Mouse (Mus musculus): ENCODE results near the gene Atrnl1. TPM values are rescaled to one million over a fixed set of nuclear protein-coding genes. Genes with fewer than 3 reads are reported as not detected.

Atrnl1 gene
- polyA plus RNA-seq, 1 experiment: 8.8 TPM

DNA sequence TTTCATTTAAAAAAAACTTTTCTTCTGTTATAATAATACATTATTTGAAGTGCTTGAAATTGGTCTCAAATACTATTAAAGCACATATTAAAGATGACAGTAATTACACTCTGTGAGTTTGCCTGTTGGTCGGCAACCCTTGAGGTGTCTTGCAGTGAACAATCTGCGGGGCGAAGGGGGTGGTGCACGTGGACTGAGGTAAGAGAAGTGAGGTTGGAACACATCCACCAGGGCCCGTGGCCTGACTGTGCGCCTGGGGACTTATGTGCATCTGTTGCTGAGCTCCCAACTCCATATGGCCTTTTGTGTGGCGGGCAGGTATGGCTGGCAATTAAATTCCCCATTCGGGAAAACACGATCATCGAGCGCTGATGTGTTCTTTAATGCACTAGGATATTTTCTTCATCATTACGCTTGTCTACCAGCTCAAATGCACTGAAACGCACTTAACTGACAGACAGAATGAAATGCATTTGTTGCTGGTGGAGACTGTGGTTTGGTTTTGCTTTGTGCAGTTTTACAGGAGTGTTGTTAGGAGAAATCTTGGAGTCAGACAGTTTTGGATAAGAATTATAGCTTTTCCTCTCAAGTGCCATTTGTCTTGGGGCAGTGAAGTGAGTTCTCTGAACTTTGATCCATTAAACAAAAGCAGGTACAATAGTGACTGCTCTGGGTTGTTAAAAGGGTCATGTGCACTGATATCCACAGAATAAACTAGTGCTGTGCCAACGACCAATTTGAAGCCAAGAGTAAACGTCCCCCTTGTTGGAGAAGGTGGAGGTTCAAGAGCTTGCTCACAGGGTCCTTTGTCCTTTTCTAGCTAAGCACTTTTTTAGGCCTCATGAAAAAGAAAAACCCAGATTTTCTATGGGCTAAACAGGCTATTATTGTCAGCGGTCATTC, 351.2 kb downstream of the Atrnl1 start:
- no peak overlapping the region for H3K27ac ChIP-seq (ENCODE audit: insufficient read depth, low read depth, low read length)

DNA sequence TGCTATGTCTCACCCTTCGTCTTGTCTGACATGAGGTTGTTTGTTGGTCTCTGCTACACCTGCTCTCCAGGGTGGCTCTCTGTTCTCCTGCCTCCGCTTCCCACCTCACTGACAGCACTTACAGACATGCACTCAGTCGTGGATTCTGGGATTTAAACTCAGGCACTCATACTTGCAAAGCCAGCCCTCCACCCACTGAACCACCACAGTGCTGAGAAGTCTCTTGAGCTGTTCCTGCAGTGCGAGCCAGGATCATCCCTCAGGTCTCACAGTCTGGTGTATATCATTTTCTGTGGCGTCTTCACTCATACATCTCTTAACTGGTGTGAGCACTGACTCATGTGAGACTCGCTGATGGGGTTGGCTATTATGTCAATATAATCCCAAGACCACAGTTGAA, 353.0 kb downstream of the Atrnl1 start:
- Histone ChIP-seq H3K4me1 (ENCODE audit: control insufficient read depth, insufficient read depth, low read length) (no peaks in the 10 kb centered on the region), H3K27ac (ENCODE audit: insufficient read depth, low read depth, low read length) (no peak overlapping the region), H3K4me3 (ENCODE audit: insufficient read depth, low read length) (no peak overlapping the region)
- TF ChIP-seq POLR2A (IDR thresholded peaks at IDR 0.05; ENCODE audit: borderline replicate concordance, low read depth, low read length): no peak
- no peak for TF ChIP-seq CTCF (IDR thresholded peaks at IDR 0.05; ENCODE audit: low read depth, low read length)

More for the DNA sequence above, 351.2 kb downstream of the Atrnl1 start:
- no peaks in the 10 kb centered on the region for H3K4me1 ChIP-seq (ENCODE audit: control insufficient read depth, insufficient read depth, low read length)
- no peak for TF ChIP-seq CTCF (IDR thresholded peaks at IDR 0.05; ENCODE audit: low read depth, low read length)
- no peak overlapping the region for H3K4me3 ChIP-seq (ENCODE audit: insufficient read depth, low read length)

DNA sequence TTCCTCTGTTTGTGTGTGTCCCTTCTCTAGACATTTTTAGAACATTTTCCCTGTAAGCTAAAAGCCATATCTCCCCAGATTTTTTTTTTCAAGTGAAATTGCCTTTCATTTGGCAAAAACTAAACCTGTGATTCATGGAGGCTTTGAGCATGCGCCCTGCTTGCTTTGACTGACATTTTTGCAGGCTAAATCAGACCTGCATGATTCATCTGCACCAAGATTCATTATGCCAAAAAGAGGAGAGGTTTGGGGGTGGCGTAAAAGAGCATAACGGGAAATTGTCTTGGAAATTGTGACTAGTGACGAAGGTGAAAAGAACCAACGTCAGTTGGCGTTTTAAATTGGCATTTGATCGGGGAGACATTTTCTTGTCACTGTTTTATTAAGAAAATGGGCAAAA, 358.9 kb downstream of the Atrnl1 start:
- peaks cover 3% of the 10 kb centered on the region; the same call in 1 of the 2 replicates for H3K4me1 ChIP-seq (ENCODE audit: control insufficient read depth, insufficient read depth, low read length)
- H3K27ac ChIP-seq (ENCODE audit: insufficient read depth, low read depth, low read length): no peak overlapping the region
- no peak overlapping the region for H3K4me3 ChIP-seq (ENCODE audit: insufficient read depth, low read length)
- TF ChIP-seq POLR2A (IDR thresholded peaks at IDR 0.05; ENCODE audit: borderline replicate concordance, low read depth, low read length): no peak
- no peak for TF ChIP-seq CTCF (IDR thresholded peaks at IDR 0.05; ENCODE audit: low read depth, low read length)

DNA sequence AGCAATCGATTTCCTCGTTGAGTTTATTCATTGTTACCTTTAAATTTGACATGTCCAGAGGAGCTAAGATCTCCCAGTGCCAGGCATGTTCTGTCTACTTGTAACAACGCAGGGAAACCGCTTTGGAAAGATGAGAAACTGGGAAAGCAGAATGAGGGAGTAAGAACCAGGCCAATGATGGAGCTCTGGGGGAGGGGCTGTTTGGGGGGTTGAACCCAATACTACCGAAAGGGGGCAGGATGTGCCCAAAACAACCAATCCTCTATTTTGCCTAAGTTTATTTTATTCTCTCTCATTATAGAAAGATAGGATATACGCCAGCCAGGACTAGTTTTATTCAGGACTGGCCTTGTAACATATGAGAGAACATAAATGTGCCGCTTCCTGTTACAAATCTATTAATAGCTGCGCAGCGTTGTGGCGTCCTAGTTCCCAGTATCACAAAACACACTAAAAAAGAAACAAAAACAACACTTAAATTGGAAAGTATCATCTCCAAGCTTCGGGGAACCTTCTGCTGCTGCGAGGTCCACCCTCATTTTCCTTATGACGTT, 359.6 kb downstream of the Atrnl1 start:
- H3K27ac ChIP-seq (ENCODE audit: insufficient read depth, low read depth, low read length): no peak overlapping the region
- H3K4me1 ChIP-seq (ENCODE audit: control insufficient read depth, insufficient read depth, low read length): peaks cover 3% of the 10 kb centered on the region; the same call in 1 of the 2 replicates
- no peak for TF ChIP-seq CTCF (IDR thresholded peaks at IDR 0.05; ENCODE audit: low read depth, low read length)
- TF ChIP-seq POLR2A (IDR thresholded peaks at IDR 0.05; ENCODE audit: borderline replicate concordance, low read depth, low read length): no peak
- H3K4me3 ChIP-seq (ENCODE audit: insufficient read depth, low read length): no peak overlapping the region

DNA sequence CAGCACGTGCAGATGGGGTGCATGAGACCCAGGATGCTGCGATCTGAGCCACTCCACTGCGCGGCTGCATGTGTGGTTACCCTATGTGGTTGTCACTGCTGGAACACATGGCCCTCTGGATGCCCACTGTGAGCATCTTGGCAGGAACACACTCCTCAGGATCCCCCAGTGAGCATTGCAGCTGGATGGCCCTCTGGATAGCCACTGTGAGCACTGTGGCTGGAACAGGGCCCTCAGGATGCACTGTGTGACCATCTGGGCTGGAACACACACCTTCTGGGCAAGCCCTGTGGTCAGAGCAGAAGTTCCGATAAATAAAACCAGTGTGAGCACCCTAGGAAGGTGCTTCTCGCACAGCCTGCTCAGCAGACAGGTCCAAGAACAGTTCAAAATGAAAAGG, 364.4 kb downstream of the Atrnl1 start:
- TF ChIP-seq POLR2A (IDR thresholded peaks at IDR 0.05; ENCODE audit: borderline replicate concordance, low read depth, low read length) (no peak), CTCF (IDR thresholded peaks at IDR 0.05; ENCODE audit: low read depth, low read length) (no peak)
- H3K4me1 ChIP-seq (ENCODE audit: control insufficient read depth, insufficient read depth, low read length): peaks cover 2% of the 10 kb centered on the region; the same call in 1 of the 2 replicates
- no peak overlapping the region for H3K4me3 ChIP-seq (ENCODE audit: insufficient read depth, low read length)
- no peak overlapping the region for H3K27ac ChIP-seq (ENCODE audit: insufficient read depth, low read depth, low read length)

DNA sequence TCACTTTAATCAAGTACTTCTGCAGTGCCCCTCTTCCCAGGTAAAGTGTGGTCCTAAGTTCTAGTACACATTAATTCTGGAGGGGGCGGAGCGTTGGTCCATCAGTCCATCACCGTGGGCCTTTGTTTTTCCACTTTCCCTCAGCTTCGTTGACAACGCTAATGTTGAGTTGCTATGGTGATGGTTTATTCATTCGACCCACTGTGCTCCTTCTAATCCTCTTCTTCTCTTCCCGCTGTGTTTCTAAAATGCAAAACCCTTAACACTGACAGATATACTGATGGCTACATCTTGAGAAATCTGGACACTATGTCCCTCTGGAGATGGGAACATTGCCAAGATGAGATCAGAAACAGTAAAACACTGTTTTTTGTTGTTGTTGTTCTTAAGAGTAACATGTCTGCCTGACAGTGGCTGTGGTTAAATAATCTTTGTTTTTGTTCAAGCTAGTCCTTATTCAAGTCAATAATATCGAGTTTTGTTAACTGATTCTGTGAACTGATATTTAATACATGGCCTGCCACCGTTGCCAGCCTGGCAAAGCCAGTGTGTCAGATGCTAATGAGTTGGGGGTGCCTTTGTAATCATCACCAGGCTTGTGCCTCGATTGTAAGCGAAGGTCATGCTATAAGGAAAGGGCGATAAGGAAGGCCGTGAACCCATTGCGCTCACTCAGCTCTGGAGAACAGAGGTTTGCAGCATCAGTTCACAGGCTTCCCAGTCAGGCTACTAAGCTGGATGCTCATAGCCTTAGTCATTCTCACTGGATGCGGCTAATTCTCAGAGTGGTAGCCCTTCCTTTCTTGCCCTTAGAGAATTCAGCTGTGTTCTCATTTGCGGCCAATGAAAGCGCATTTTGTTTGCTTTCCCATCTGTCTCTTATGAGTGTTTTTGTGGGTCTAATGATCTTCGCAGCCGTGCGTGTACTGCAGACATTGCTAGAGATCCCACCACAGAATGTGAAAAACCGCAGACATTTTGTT, 375.4 kb downstream of the Atrnl1 start:
- no peak overlapping the region for H3K4me3 ChIP-seq (ENCODE audit: insufficient read depth, low read length)
- no peaks in the 10 kb centered on the region for H3K4me1 ChIP-seq (ENCODE audit: control insufficient read depth, insufficient read depth, low read length)
- TF ChIP-seq POLR2A (IDR thresholded peaks at IDR 0.05; ENCODE audit: borderline replicate concordance, low read depth, low read length): no peak
- no peak for TF ChIP-seq CTCF (IDR thresholded peaks at IDR 0.05; ENCODE audit: low read depth, low read length)
- no peak overlapping the region for H3K27ac ChIP-seq (ENCODE audit: insufficient read depth, low read depth, low read length)

DNA sequence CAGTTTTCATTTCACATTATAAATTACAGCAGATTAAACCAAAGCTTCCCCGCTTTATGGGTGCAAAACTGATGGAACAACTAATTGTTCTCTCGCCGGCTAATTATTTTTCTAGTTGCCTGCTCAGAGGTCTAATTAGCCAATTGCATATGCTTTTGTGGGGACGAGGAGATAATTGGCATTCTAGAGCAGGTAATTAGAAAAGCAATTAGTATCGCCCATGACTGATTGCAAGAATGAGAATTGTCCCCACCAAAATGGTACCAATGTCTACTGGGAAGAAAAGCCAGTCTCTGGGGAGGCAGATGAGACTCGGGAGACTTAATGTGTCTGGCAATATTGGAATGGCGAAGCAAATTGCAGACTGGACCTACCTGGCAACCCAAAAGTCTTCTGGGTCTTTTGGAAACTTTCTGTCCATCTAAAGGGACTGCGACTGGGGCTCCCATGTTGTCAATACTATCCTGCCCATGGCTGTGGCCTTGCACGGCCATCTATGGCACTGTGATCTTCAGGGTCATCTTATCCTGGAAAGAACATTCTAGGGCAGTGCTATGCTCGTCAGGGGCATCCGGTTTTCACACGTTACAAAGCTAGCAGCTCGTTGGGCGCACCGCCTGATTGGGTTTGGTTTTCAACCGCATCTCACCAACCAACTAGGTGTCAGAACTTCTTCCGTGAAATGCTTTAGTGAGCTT, 377.0 kb downstream of the Atrnl1 start:
- H3K4me3 ChIP-seq (ENCODE audit: insufficient read depth, low read length): no peak overlapping the region
- TF ChIP-seq CTCF (IDR thresholded peaks at IDR 0.05; ENCODE audit: low read depth, low read length) (no peak), POLR2A (IDR thresholded peaks at IDR 0.05; ENCODE audit: borderline replicate concordance, low read depth, low read length) (no peak)
- no peak overlapping the region for H3K27ac ChIP-seq (ENCODE audit: insufficient read depth, low read depth, low read length)
- no peaks in the 10 kb centered on the region for H3K4me1 ChIP-seq (ENCODE audit: control insufficient read depth, insufficient read depth, low read length)

DNA sequence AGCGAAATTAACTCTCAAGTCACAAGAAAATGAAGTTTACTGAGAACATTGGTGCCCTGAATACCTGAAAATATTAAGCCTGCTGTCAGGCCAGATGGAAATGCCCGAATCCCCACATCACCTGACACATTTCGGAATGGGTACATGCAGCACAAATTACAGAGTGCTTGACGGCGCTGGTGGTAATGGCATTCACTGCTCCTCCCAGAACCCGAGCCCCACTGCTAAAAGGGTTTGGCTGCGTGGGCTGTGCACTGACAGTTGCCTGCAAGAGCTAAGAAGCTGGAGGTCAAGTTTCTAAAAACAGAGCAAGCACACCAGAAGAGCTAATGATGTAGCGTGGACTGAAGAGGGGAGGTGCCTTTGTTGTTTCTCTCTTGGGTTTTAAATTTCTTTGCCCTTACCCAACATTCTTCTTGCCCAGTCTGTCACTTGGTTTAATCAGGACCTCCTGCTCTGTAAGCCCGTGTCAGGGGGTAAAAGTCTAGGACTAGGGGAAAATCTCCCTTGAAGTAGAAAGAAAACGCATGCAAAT, 377.8 kb downstream of the Atrnl1 start:
- Histone ChIP-seq H3K4me1 (ENCODE audit: control insufficient read depth, insufficient read depth, low read length) (no peaks in the 10 kb centered on the region), H3K27ac (ENCODE audit: insufficient read depth, low read depth, low read length) (no peak overlapping the region)
- no peak for TF ChIP-seq CTCF (IDR thresholded peaks at IDR 0.05; ENCODE audit: low read depth, low read length)
- no peak for TF ChIP-seq POLR2A (IDR thresholded peaks at IDR 0.05; ENCODE audit: borderline replicate concordance, low read depth, low read length)

More for the DNA sequence above, 377.8 kb downstream of the Atrnl1 start:
- H3K4me3 ChIP-seq (ENCODE audit: insufficient read depth, low read length): no peak overlapping the region
